Mouse (Mus musculus) CH12.LX (cell line): ENCODE measurements around the gene Tbl3.

Experiments used
- CTCF ChIP-seq, 2 experiments: IDR thresholded peaks in 1 of 2; conservative IDR thresholded peaks in 1 of 2; 2 replicates each; pipeline ENCODE4 v1.5.1; 2011 to 2012; ENCODE audit warnings: low read depth in 2 of 2, low read length in 2 of 2, improper control_type of control experiment in 1 of 2, inconsistent platforms in 1 of 2, mild to moderate bottlenecking in 1 of 2, moderate library complexity in 1 of 2
- ELF1 ChIP-seq: IDR thresholded peaks from 2 replicates; pipeline ENCODE4 v1.6.1; 2014; ENCODE audit warnings: low read depth, mild to moderate bottlenecking, inconsistent platforms, low read length, improper control_type of control experiment
- EP300 ChIP-seq: IDR thresholded peaks from 2 replicates; pipeline ENCODE4 v1.6.1; 2011; ENCODE audit warnings: low read length, improper control_type of control experiment
- JUND ChIP-seq: conservative IDR thresholded peaks from 2 replicates; pipeline ENCODE4 v1.6.1; 2011; ENCODE audit warnings: low read depth, low read length, improper control_type of control experiment
- MYC ChIP-seq: IDR thresholded peaks from 2 replicates; pipeline ENCODE4 v1.6.1; 2011; ENCODE audit warnings: low read depth, mild to moderate bottlenecking, improper control_type of control experiment, low read length
- POLR2A ChIP-seq: IDR thresholded peaks from 2 replicates; pipeline ENCODE4 v1.6.1; 2011; ENCODE audit warnings: low read depth, mild to moderate bottlenecking, improper control_type of control experiment, low read length
- TBP ChIP-seq: conservative IDR thresholded peaks from 2 replicates; pipeline ENCODE4 v1.6.1; 2011; ENCODE audit warnings: low read depth, low read length, improper control_type of control experiment

GRCm38 (mm10) chr17:24723122-24723880, 15.8 kb upstream of the Tbl3 start:
- no peak for TF ChIP-seq JUND
- no peak for TF ChIP-seq MYC
- TF ChIP-seq CTCF (conservative IDR thresholded peaks at IDR 0.05 in 1 of 2, IDR thresholded peaks at IDR 0.05 in 1 of 2; ENCODE audit: low read depth in 2 of 2, low read length in 2 of 2): no peak
- peak; percentile 5 for TF ChIP-seq POLR2A
- no peak for TF ChIP-seq EP300
- no peak for TF ChIP-seq TBP
- TF ChIP-seq ELF1: no peak
